Mouse (Mus musculus) adrenal gland, postnatal 10 days (tissue): ENCODE results near the gene B3galt5. TPM values are rescaled to one million over a fixed set of nuclear protein-coding genes. Genes with fewer than 3 reads are reported as not detected.

ENCODE experiments used
- DNase-seq: peaks from one replicate; pipeline ENCODE4 v3.0.0; 2021; ENCODE audit warnings: mixed read lengths
- long read RNA-seq, 2 experiments: library from polyadenylated mRNA; stranded (forward); transcript quantifications; one replicate each; pipeline ENCODE4 v2.0.0; 2021
- total RNA-seq, 2 experiments: library from RNA; stranded (reverse); gene quantifications; 2 replicates each; pipeline ENCODE4 v1.2.3; 2021

The B3galt5 gene
- under 1 TPM; 0.12 to 0.30 TPM for total RNA-seq
- long read RNA-seq, experiment 1 = 0 reads
- long read RNA-seq, experiment 2 = 0 reads

DNA sequence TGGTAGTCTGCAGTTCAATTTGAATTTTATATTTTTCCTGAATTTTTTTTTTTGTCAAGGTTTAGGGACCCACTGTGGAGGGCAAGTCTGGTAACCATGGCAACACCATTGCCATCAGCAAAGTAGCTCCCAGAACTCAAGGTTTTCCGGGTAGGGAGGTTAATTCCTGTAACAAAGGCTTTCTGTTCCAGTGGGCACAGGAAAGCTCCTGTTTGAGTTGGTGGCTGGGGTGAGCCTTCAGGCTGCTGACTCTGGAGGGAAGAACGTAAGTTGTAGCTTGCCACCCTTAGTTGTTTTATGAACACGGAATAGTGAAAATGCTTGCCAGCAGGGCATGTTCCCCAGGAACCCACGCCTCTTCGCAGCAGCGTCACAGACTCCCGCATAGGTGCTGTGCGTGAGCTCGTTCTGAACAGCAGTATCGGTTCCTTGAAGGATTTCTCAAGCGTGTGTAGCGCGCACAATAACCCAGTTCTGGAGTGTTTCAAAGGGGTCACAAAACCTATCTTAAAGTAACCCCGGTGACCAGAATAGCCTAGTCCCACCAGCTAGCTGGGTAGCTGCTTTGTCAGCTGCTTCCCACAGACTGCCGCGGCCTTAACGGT lies at the start of gene B3galt5:
Gene B3galt5 (plus strand): TSS at position 436 of the 605 bp plus-strand sequence.
- no peak for DNase-seq

DNA sequence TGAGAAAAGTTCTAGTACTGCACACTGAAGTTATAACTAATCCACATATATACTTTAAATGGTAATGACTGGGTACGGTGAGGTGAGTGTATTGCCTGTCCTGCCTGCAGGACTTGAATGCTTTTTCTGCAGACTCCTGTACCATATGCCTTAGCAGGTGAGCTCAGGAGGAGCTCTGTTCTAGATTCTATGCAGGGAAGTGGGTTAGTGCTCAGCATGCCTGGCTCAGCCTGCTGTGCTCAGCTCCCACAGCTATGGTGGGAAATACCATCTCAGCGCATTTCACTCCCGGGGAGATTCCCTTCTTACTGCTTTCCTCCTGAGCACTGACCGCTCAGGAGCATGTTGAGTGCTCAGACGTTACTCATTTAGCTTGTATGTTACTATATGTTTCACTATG lies 48.0 kb upstream of the B3galt5 start:
- no peak for DNase-seq

DNA sequence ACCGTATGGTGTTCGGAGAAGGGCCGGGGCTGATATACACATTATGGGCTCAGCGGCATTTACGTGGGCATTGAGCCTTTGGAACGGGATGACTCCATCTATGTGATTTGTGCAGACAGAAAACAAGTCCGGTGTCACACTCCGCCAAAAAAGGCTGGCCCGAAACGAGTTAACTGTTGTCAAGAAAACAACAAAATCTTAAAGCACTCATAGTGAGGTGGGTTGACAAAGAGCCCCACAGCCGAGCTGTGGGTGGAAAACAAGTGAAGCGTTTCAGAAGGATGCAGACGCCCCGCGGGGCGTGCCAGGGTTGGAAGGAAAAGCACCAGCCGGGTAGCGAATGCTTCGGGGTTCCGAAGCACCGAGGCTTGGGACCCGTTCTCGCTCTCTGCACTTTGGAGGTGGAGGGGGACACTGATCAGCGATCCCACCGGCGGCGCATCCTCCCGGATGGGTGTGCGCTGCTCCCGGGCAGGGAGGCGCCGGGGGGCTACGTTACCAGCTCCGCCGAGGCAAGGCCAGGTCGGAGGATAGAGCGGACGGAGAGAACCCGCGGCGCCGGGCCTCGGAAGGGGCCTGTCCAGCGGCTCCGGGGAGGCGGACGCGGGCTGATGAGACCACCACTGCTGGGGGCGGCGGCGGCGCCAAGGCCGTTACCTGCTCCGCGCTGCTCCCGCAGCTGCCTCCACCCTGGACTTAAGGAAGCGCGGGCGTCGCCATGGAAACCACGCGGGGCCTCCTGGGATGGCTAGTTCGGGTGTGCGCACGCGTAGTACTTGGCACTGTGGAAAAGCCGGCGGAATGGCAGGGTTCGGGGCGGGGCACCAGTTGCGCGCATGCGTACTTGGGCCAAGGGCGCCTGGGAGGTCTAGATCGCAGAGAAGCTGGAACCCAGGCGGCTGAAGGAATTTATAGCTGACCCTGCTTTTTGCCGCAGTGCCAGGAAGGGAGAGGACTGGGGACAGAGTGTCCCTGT lies 43.8 kb upstream of the B3galt5 start, which contains the start of gene Lca5l:
Gene Lca5l (minus strand): TSS at position 741 of the 976 bp plus-strand sequence.
- DNase-seq = peak; percentile 100

DNA sequence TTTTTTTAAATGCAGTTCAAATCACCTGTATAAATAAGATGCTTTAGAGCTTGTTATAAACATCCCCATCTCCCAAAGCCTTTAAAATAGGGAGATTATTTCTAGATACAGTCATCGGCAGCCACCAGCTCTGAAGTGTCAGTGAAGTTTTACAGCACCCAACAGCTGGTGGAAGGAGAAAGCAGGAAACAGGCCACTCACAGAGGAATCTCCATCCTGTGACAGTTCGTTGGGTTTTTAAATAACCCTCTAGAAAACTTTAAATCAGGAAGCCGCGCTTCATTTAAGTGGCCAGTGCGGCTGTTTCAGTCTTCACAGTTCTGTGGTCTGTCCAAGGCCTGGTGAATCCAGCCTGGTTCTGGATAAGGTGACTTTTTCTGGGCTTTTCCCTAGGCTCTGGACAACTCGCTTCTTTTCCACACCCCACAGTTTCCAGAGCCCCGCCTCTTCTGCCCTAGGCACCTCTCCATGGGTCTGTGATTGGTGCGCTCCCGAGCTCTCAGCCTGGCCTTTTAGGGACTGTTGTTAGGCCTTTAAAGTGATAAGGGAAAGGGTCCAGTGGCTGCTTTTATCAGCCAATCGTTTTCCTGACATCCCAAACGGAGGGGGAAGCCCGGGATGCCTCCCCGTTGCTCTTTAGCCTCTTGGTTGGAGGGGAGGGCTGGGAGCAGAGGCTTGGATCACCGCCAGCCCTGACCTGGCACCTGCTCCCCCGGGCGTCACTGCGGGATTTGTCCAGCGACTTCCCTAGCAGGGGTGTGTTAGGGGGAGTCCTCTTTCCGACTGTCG lies 35.5 kb upstream of the B3galt5 start, which contains the start of gene Sh3bgr:
Gene Sh3bgr (plus strand): TSS at position 538 of the 789 bp plus-strand sequence.
- peak; percentile 81 for DNase-seq

DNA sequence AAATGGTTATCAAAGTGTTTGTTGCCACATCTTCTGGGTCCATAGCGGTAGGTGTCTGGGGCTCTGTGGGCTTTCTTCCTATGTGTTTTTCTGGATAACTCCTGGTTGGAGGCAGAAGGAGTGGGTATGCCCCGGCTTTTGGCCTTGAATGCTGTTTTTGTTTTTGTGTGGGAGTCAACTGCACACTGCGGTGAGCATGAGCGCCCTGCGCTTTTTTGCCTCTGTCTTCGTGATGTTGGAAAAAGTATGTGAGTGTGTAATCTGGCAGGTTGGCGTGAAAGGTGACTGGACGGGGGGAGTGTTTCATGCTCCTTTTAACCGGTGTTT lies 34.9 kb upstream of the B3galt5 start:
- DNase-seq = no peak

DNA sequence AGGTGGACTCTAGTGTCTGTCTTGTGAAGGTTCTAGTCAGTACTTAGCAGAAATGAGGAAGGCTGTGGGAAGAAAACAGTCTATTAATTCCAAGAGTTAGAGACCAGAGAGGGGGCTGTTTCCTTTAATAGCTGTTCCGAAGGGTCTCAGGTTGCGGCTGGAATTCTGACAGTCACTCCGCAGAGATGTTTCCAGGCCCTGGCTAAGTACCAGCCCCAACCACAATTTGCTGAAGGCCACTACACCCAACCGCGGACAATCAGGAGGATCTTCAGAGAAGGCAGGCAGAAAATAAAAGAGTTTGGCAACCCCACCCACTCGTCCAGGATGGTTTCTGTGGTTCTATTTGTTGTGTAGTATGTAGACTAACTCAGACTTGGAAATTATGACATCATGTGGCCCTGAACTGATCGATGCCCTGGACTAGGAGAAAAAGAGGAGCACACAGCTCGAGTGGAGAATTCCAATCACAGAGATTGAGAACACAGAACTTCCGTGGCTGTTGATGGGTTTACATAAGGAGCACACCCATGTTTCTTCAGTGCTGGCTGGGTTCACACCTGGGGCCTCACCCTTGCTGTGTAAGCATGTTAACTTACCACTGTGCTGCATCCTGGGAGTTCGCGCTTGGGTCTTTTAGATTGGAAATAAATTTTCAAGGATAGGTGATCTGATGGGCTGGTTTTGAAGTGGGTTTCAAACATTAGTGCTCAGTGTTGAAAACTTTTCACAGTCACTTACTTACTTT lies 33.9 kb upstream of the B3galt5 start:
- DNase-seq = no peak

DNA sequence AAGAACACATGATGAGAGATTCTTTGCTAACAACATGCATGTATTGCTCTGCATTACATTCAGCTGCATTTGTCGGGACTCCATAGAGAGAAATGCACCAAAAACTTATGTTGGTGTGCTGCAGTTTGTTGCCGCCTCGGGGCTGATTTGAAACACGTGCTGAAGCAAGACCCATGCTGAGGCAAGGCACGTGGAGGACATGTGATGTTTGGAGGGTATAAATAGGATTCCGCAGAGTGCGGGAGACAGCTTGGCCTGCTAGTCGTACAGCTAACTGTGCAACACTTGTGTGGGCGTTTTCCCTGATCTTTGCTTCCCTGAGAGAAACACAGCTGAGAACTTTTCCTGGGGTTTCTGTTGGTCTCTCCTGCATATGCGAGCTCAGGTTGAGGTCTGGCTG lies 25.8 kb upstream of the B3galt5 start:
- no peak for DNase-seq

DNA sequence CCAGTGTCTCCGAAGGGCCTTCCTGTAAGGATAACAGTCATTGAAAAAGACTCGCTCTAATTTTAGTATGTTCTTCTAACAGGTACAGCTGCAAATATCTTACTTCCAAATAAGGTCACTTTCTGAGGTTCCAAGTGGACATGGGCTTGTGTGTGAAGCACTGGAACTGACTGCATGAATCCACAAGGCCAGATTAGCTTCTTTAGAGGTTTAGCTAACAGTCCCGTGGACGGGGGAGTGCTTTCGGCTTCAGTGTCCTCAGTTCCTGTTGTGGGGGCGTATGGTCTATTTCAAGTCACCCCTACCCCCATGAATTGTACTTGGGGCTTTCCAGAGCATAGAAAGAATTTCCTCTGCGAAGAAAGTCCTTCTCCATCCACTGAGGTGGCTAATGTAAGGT lies 24.7 kb upstream of the B3galt5 start:
- no peak for DNase-seq

DNA sequence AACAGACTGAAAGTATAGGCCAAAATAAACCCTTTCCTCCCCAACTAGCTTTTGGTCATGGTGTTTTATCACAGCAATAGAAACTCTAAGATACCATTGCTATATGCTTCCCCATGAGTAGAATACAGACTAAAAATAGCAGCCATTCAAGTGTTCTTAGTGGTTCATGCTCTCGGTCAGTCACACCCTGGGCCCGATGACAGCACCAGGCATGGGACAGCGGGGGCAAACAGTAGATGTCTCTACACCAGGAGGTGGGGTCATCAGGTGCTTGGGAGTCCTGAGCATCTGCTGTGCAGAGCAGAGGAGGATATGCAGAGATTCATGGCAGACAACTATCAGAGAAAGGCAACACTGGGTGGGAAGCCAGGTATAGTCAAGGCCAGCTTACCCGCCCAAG lies 22.6 kb upstream of the B3galt5 start:
- DNase-seq = no peak

DNA sequence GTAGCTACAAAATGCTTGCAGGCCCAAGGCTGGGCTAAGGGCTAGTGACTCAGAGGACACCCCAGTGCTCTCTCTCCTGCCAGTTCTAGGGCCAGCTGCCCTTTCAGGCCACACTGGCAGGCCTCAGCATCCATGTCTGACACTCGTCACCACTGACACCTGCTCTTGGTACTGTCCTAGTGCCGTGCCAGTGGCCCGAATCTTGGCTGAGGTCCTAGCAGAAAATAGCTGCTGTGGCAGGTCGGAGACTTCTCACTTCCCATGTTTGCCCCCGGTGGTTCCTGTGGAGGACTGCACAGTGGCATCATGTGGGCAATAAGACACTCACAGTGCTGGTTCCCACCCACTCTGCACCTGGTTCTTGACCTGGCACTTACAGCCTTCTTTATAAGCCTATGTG lies 14.1 kb upstream of the B3galt5 start:
- no peak for DNase-seq

DNA sequence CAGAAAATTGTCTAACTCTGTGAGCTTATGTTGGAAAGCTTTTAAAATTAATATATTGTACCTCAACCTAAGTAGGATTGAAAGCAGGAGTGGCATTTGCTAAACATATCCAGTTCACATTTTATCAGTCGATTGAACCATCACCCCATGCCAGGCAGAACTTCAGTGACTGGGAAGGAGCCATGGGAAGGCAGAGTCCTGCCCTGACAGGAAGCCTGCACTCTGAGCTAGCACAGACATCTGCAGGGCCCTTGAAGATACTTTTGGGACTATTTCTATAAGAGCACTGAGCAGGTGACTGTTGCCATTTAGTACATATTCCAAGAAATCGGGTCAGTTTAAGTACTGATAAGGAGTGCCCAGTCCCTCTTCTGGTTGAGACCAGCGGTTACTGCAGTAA lies 13.6 kb upstream of the B3galt5 start:
- no peak for DNase-seq

DNA sequence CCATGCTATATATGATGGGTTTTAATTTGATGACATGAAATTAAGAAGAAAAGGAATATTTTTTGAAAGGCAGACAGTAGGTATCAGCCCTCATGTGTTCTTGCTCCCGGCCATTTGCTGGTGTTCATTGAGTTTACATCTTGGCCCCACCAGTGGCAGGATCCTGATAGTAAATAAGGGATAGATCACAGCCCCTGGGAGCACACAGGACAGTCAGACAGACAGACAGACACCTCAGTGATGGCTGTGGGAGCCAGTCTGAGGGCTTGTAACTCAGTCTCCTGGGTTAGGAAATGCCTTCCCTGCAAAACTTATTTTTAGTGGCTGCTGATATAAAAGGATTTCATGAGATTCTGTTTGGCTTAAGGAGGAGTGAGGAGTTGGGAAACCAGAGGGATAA lies 13.1 kb upstream of the B3galt5 start:
- DNase-seq = no peak

DNA sequence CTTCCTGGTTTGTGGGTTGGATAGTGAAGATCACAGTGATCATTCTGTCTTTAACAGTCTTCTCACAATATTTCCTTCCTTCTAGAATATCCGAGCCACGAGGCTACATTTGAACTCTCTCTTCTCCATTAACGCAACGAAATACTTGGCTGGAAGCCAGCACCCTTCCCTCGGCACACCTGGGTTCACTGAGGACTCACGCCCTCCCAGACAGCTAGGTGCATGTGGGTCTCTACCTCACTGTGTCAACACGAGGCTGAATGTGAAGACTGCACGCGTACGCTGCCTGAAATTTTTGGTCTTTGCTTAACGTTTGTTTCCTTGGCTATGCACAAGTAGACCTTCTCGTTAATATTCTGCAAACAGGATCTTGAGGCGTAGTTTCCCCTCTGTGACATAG lies 7.2 kb upstream of the B3galt5 start:
- DNase-seq = no peak

DNA sequence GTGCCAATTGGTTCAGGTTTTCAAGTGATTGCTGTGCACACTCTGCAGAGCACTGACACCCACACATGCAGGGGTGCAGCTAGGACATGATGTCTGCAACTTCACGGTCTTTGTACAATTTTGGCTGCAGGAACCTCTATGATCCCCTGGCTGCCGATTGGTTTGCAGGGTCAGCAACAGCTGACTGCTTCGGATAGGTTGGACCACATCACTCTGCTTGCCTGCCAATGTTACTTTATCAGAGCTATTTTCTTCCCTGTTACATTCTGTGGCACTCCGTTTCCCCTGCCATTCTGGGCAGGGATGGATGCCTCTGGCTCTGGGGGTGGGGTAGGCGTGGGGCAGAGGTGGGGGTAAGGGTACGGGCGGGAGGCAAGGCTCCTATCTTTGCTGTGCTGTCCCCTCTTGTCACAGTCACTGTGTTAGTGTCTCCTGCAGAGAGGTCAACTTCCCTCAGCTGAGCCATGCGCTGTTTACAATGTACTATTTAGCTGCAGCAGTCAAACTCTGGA lies 6.5 kb upstream of the B3galt5 start:
- no peak for DNase-seq

DNA sequence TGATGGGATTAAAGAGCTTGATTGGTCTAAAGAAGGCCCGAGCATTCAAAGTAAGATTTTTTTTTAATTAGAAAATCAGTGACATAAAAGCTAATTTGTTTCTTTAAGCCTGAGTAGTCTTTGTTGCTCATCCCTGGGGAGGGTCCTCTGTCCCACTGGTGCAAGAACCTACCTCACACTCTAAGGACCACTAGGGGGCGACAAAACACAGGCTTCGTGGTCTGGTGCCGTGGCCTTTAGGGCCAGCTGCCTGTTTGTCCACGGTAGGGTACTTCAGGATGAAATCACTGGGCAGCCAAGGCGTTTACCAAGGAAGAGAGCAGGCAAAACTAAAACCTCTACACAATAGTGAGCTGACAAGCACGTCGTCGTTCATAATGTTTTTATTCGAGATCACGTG lies 5.2 kb upstream of the B3galt5 start:
- peak; percentile 88 for DNase-seq

DNA sequence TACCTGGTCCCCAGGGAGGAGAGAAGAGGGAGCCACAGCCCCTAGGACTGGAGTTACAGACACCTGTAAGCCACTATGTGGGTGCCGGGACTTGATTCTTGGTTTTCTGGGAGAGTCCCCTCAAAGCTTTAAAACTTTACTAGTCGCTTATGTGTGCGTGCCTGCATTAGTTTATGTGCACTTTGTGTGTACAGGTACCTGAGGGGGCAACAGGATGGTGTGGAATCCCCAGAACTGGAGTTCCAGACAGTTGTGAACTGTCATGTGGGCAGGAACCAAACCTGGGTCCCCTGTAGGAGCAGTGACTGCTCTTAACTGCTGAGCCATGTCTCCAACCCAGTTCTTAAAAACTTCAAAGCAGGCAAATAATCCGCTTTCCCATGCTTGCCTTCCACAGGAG lies 4.3 kb upstream of the B3galt5 start:
- no peak for DNase-seq

DNA sequence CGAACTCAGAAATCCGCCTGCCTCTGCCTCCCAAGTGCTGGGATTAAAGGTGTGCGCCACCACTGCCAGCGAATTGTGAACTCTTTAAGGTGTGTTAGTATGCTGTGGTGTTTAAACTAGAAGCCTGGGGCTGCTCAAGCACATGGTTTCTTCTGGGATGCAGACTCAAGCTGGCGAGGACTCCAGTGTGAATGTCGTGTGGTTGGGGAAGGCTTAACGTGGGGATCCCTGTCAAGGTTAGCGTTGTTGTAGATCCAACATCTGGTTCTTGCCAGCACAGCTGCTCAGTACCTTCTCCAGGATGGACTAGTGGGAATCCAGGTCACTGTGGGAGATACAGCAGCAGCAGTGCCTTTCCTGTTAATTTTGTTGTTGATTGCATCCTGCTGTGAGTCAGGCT lies 3.6 kb upstream of the B3galt5 start:
- DNase-seq = no peak

DNA sequence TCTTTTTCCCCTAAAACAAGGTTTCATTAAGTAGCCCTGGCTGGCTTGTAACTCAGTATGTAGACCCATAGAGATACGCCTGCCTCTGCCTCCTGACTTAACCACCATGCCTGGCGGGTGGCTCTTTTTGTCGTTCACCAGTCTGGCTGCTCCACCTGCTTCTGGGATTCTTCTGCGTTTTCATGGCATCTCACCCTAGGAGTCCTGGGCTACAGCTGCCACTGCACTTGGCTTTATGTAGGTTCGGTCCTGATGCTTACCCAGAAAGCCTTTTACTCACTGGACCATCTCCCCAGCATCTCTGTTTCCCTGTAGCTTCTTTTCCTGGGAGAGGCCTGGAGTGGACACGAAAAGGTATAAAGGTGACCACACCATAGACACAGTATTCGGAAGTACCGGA lies 1.6 kb upstream of the B3galt5 start:
- DNase-seq = no peak

DNA sequence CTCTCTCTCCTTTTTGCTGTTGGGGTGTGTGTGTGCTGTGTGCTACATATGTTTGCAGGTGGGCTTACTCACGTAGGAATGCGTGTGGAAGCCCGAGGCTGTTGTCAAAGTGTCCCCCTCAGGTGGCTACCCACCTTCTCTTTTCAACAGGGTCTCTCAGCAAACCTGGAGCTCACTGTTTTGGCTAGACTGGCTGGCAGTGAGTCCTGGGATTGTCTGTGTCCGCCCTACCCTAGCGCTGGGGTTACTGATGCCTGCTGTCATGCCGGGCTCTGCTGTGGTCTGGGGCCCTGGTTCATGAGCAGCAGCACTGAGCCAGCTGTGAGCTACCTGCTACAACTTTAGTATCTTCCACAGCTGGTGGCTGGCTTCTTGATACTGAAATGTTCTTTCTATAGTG lies 8.9 kb downstream of the B3galt5 start:
- no peak for DNase-seq

DNA sequence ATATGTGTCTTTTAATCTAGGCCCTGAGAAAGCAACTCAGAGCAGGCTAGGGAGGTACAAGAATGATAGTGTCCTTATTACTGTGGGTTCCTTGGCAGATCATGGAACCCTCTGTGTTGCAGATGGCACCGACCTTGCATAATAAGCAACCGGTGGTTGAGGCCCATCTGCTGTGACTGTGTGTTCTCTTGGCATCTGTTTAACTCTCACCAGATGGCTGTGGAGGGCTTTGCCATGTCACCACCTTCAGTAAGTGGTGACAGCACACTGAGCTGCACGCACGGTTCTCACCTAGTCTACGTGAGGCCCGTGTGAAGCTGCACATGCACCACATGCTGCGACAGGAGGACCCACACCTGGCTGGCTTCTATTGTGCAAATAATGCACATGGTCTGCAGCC lies 14.0 kb downstream of the B3galt5 start:
- DNase-seq = no peak

DNA sequence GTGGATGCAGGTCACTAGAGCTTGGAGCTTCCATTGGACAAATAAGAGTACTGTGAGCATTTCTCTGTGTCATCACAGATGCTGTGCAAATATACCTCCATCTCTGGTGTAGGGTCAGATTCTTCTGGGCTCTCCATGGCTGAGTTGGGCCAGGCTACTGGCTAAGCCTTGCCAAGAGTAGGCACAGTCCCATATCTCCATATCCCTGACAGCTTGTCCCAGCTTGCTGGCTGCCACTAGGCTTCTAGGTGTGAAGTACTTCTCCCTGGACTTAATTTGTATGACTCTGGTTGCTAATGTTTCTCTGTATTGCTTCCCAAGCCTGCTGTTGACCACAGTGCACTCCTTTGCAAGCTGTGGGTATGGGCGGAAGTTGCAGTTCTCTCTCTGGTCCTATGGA lies 16.5 kb downstream of the B3galt5 start:
- no peak for DNase-seq

DNA sequence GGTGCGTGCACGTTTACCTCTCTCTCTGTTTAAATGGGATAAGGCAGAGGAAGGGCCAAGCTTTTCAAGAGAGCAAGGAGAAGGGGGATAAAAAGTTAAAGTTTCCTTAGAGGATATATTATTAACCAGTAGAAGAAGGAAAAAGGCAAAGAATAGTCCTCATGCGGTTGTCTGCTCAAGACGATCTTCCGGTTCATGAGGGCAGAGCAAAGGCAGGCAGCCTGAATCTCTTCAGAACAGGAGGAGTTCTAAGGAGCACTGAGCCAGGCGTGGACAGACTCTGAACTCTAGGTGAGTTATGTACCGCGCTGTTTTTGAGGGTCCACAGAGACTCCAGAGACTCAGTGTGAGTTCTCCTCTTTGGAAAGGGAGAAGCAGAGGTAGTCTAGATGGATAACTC lies 22.8 kb downstream of the B3galt5 start:
- DNase-seq = no peak
